Mouse (Mus musculus) embryonic facial prominence, embryonic 15.5 days (tissue): ENCODE data around the gene Spg7. TPM values are rescaled to one million over a fixed set of nuclear protein-coding genes. Genes with fewer than 3 reads are reported as not detected.

Experiments used
- ATAC-seq: fragments of 200-750 bp; cut with Nextera tagmentation; 2 replicates; pipeline ENCODE4 v1.8.0; 2017; ENCODE audit warnings: low read depth, moderate TSS enrichment; ENCODE audit not compliant: insufficient number of reproducible peaks, low FRiP score, low TSS enrichment
- H3K27ac ChIP-seq: fragments of 300-500 bp; sonication (generic); replicated peaks from 2 replicates; pipeline ENCODE4 v1.5.1; 2015; ENCODE audit warnings: mild to moderate bottlenecking, inconsistent platforms
- H3K27me3 ChIP-seq: fragments of 300-500 bp; sonication (generic); 2 replicates; pipeline ENCODE4 v1.6.1; 2015; ENCODE audit warnings: inconsistent platforms
- H3K36me3 ChIP-seq: fragments of 300-500 bp; sonication (generic); 2 replicates; pipeline ENCODE4 v1.6.1; 2015; ENCODE audit warnings: mild to moderate bottlenecking, inconsistent platforms
- H3K4me1 ChIP-seq: fragments of 300-500 bp; sonication (generic); 2 replicates; pipeline ENCODE4 v1.6.1; 2015; ENCODE audit warnings: inconsistent platforms
- H3K4me2 ChIP-seq: fragments of 300-500 bp; sonication (generic); replicated peaks from 2 replicates; pipeline ENCODE4 v1.6.1; 2015; ENCODE audit warnings: mild to moderate bottlenecking, inconsistent platforms
- H3K4me3 ChIP-seq: fragments of 300-500 bp; sonication (generic); replicated peaks from 2 replicates; pipeline ENCODE4 v1.5.1; 2015; ENCODE audit warnings: mild to moderate bottlenecking, inconsistent platforms
- H3K9ac ChIP-seq: fragments of 300-500 bp; sonication (generic); 2 replicates; pipeline ENCODE4 v1.6.1; 2015; ENCODE audit warnings: inconsistent platforms
- H3K9me3 ChIP-seq: fragments of 300-500 bp; sonication (generic); replicated peaks from 2 replicates; pipeline ENCODE4 v1.6.1; 2016; ENCODE audit warnings: inconsistent platforms
- WGBS: fragments of 180-500 bp; shearing (Covaris S2); methylation state at CpG from one replicate; pipeline ENCODE4 v1.1.7; 2015; 5-methylcytosine and 5-hydroxymethylcytosine counted together
- polyA plus RNA-seq: library from polyadenylated mRNA; unstranded; fragments of >200 nt; fragmentation: Nextera tagmentation; extraction: Ambion mirVana; gene quantifications from 2 replicates; pipeline ENCODE4 v1.2.1, GENCODE M21; 2015

Gene Spg7
- polyA plus RNA-seq, 1 experiment from 2014 or later = 41.5 TPM

DNA sequence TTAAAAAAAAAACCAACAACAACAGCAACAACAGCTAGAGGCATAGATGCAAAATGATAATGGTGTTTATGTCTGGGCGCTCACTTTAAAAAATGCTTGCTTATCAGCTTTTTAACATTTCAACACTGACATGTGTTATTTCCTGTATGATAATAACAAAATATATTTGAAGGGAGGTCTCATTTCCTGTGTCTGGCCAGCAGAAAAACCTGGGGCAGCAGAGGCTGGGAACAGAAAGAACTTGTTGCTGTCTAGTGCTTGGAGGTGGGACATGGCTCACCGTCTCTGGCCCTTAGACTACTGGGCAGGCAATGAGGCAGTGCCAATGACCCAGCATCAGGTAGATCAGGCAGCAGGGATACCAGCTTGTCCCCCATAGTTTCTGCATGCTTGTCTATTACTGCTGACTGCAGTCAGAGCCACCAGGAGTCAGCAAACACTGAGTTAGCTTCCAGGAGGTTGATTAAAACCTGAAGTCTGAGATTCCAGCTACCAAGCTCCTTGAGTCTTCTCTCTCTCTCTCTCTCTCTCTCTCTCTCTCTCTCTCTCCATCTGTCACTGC is 51.2 kb downstream of the Spg7 start:
- Histone ChIP-seq H3K27me3 (peaks cover 35% of the 10 kb centered on the region), H3K4me3 (no peak overlapping the region), H3K9me3 (no peaks in the 10 kb centered on the region), H3K36me3 (no peaks in the 10 kb centered on the region), H3K4me2 (no peak overlapping the region), H3K9ac (no peak overlapping the region; the same call in 1 of the 2 replicates), H3K27ac (no peak overlapping the region), H3K4me1 (peaks cover 35% of the 10 kb centered on the region)
- 48% methylated on average over 2 of the region's 2 CpGs for WGBS
- 0 out of 2 replicates have a peak, but pooled peaks have one; percentile 27 for ATAC-seq

DNA sequence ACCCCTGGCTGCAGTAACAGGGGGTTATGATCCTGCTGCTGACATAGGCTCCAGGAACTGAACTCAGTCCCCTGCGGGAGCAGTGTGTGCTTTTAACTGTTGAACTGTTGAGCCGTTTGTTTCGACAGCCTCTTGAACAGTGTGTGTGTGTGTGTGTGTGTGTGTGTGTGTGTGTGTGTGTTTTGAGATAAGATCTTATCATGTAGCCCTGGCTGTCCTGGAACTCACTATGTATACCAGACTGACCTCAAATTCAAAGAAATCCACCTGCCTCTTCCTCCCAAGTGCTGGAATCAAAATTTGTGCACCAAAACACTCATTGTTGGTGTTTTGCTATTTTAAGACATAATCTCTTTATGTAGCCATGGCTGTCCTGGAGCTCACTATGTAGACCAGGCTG is 51.9 kb downstream of the Spg7 start:
- Histone ChIP-seq H3K4me3 (no peak overlapping the region), H3K9me3 (no peaks in the 10 kb centered on the region), H3K4me1 (peaks cover 35% of the 10 kb centered on the region), H3K27ac (no peak overlapping the region), H3K4me2 (no peak overlapping the region), H3K36me3 (no peaks in the 10 kb centered on the region), H3K27me3 (peaks cover 41% of the 10 kb centered on the region), H3K9ac (no peak overlapping the region)
- WGBS = 42% methylated on average over 3 of the region's 3 CpGs
- no peak for ATAC-seq

DNA sequence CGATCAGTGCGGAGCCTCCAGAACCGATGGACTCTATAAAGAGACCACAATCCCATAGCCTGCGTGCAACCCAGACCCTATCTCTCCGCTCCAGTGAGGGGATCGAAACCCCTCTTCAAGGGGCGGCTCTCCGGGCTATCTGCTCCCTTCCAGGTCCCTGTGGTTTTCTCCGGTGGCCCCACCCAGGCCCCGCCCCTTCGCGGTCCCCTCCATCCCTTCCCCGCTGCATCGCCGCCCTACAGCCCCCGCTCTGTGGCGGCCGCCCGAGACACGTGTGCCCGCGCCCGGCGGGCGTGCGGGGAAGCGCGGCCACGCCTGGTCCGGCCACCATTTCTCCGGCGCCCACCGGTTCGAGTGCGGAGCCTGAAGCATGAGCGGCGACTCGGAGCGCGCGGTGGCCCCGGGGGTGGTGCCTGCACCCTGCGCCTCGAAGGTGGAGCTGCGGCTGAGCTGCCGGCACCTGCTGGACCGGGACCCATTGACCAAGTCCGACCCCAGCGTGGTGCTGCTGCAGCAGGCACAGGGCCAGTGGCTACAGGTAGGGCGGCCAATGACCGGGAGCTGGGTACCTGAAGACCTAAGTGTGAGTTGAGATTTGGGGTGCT is 54.5 kb downstream of the Spg7 start, which contains the start of gene Cpne7:
Cpne7 (plus strand) TSS at position 248 of the 605 bp plus-strand sequence.
- peak within 1 kb of the TSS; percentile 75 for H3K4me2 ChIP-seq
- no peaks in the 10 kb centered on the region for H3K36me3 ChIP-seq
- no peak within 1 kb of the TSS for H3K27ac ChIP-seq
- no peaks in the 10 kb centered on the region for H3K9me3 ChIP-seq
- ATAC-seq = no peak
- H3K27me3 ChIP-seq = peaks cover 44% of the 10 kb centered on the region
- H3K9ac ChIP-seq = peak within 1 kb of the TSS; percentile 15; the same call in 1 of the 2 replicates
- H3K4me1 ChIP-seq = peaks cover 28% of the 10 kb centered on the region
- under 1% methylated on average over 45 of the region's 51 CpGs for WGBS
- H3K4me3 ChIP-seq = peak within 1 kb of the TSS; percentile 43

DNA sequence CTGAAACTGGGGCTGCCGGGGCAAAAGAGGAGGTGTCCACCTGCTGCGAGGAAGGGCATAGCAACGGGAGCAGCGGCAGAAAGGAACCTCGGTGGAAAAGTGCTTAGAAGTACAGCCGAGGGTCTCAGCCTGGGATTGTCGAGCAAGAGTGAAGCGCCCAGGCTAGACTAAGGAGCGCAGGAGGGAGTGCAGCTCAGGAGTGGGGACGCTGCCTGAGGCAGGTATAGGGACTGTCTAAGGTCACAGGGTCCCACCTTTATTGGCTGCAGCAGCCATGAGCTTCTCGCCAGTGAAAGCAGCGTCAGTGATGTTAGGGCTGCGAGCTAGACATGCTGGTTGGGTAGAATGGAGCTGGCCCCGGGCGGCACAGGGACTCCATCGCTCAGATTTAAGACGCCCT is 55.0 kb downstream of the Spg7 start:
- Histone ChIP-seq H3K27me3 (peaks cover 44% of the 10 kb centered on the region), H3K4me2 (peak overlapping the region; percentile 75), H3K9ac (0 out of 2 replicates have a peak overlapping the region, but pooled peaks have one; percentile 15), H3K36me3 (no peaks in the 10 kb centered on the region), H3K4me3 (peak overlapping the region; percentile 43), H3K27ac (no peak overlapping the region), H3K9me3 (no peaks in the 10 kb centered on the region), H3K4me1 (peaks cover 28% of the 10 kb centered on the region)
- WGBS = 3% methylated on average over 17 of the region's 17 CpGs
- ATAC-seq = no peak

DNA sequence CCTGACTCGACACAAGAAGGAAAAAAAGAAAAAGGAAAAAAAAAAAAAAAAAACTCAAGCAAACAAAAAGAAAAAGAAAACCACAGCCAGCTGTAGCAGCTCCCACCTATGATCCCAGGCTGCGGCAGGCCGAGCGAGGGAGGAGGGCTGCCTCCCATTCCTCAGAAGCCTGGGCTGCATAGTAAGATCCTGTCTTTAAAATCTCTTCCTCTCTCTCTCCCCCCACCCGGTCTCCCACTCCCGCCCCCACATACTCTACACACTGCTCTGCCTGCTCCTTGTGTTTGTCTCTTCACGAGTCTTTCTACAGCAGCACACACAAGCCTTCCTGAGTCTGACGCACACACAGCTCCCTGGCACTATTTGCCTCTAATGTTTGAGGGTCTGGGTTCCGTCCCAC is 59.3 kb downstream of the Spg7 start:
- no peak for ATAC-seq
- Histone ChIP-seq H3K4me2 (no peak overlapping the region), H3K4me1 (peaks cover 33% of the 10 kb centered on the region), H3K27me3 (peaks cover 29% of the 10 kb centered on the region), H3K9me3 (no peaks in the 10 kb centered on the region), H3K27ac (no peak overlapping the region), H3K4me3 (no peak overlapping the region), H3K9ac (no peak overlapping the region), H3K36me3 (no peaks in the 10 kb centered on the region)
- WGBS = 55% methylated on average over 9 of the region's 9 CpGs

DNA sequence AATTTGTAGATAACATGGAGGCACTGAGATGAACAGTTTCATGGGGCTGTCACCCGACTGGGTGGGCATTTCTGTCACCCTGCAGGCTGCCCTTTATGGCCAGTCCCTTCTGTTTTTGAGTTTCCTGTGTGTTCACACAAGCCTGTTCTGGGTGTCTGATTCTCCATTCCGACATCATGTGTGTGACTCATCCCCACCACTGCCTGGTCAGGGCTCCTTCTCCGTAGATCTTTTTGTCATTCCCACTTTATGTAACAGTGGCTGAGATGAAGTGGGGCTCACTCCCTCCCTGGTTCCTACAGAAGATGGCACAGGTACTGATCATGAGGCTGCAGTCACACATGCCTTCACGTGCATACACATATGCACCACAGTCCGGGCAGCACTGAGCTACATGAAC is 59.9 kb downstream of the Spg7 start:
- no peaks in the 10 kb centered on the region for H3K9me3 ChIP-seq
- H3K27me3 ChIP-seq = peaks cover 23% of the 10 kb centered on the region
- H3K27ac ChIP-seq = no peak overlapping the region
- no peak for ATAC-seq
- H3K4me1 ChIP-seq = peaks cover 27% of the 10 kb centered on the region
- WGBS = 81% methylated on average over 5 of the region's 5 CpGs
- H3K36me3 ChIP-seq = no peaks in the 10 kb centered on the region
- no peak overlapping the region for H3K4me2 ChIP-seq
- no peak overlapping the region for H3K4me3 ChIP-seq
- H3K9ac ChIP-seq = no peak overlapping the region

DNA sequence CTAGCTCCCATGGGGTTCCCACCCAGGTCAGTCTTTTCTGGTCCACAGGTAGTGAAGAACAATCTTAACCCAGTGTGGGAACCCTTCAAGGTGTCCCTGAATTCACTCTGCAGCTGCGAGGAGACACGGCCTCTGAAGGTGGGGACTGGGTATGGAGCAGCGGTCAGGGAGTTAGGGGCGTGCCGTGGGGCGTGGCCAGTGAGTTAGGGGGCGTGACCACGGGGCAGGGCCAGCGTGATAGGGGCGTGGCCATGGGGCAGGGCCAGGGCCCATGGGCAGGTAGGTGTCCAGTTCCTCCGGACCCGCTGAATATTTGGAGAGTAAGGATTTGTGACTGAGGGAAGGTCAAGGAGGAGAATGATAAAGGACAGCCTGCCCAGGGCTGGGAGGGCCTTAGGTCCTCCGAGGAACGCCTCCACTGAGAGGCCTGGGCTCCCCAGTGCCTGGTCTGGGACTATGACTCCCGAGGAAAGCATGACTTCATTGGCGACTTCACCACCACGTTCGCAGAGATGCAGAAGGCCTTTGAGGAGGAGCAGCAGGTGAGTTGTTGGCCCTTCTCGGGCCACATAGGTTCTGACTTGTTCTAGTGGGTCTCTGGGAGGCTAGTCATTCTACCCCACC is 63.6 kb downstream of the Spg7 start:
- H3K4me3 ChIP-seq = no peak overlapping the region
- no peak; the same call in 1 of the 2 replicates for ATAC-seq
- no peak overlapping the region for H3K4me2 ChIP-seq
- H3K27me3 ChIP-seq = no peaks in the 10 kb centered on the region
- H3K4me1 ChIP-seq = peaks cover 20% of the 10 kb centered on the region
- 10% methylated on average over 19 of the region's 19 CpGs for WGBS
- H3K36me3 ChIP-seq = no peaks in the 10 kb centered on the region
- H3K9ac ChIP-seq = no peak overlapping the region
- no peak overlapping the region for H3K27ac ChIP-seq
- H3K9me3 ChIP-seq = no peaks in the 10 kb centered on the region

DNA sequence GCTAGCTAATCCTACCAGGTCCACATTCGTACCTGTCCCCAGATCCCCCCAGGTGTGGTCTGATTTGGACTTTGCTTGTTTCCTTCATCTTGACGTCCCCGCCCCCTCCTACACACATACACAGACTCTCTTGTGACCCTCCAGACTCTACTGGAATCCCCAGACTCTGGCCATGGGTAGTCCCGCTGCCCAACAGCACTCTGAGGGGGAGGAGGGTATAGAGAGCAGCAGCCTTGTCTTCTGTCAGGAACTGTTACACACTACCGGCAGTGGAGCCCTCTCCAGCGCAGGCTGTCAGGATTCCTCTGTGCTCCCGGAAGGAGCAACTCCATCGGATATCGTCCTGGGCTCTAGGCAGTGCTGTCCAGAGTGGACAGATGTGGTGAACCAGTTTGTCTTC is 68.3 kb downstream of the Spg7 start:
- no peaks in the 10 kb centered on the region for H3K9me3 ChIP-seq
- H3K4me1 ChIP-seq = peaks cover 21% of the 10 kb centered on the region
- H3K27me3 ChIP-seq = no peaks in the 10 kb centered on the region
- H3K4me2 ChIP-seq = no peak overlapping the region
- H3K4me3 ChIP-seq = no peak overlapping the region
- H3K9ac ChIP-seq = no peak overlapping the region
- H3K36me3 ChIP-seq = no peaks in the 10 kb centered on the region
- WGBS = 62% methylated on average over 9 of the region's 9 CpGs
- ATAC-seq = no peak
- H3K27ac ChIP-seq = 0 out of 2 replicates have a peak overlapping the region, but pooled peaks have one; percentile 19

DNA sequence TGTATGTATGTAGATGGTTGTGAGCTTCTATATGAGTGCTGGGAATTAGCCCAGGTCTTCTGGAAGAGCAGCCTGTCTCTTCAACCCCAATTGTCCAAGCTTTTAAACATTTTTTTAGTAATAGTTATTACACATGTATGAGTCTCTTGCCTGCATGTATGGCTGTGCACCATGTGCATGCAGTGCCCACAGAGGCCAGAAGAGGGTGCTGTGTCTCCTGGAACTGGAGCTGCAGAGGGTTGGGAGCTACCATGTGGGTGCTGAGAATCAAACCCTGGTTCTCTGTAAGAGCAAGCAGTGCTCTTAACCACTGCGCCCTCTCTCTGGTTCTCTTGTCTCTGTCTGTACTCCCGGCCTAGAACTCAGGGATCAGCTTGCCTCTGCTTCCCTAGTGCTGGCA is 70.2 kb downstream of the Spg7 start:
- Histone ChIP-seq H3K9me3 (no peaks in the 10 kb centered on the region), H3K9ac (no peak overlapping the region), H3K27me3 (no peaks in the 10 kb centered on the region), H3K4me1 (peaks cover 28% of the 10 kb centered on the region), H3K4me2 (no peak overlapping the region), H3K27ac (no peak overlapping the region), H3K4me3 (no peak overlapping the region), H3K36me3 (no peaks in the 10 kb centered on the region)
- ATAC-seq = no peak
- WGBS = 92% methylated on average over 2 of the region's 2 CpGs

DNA sequence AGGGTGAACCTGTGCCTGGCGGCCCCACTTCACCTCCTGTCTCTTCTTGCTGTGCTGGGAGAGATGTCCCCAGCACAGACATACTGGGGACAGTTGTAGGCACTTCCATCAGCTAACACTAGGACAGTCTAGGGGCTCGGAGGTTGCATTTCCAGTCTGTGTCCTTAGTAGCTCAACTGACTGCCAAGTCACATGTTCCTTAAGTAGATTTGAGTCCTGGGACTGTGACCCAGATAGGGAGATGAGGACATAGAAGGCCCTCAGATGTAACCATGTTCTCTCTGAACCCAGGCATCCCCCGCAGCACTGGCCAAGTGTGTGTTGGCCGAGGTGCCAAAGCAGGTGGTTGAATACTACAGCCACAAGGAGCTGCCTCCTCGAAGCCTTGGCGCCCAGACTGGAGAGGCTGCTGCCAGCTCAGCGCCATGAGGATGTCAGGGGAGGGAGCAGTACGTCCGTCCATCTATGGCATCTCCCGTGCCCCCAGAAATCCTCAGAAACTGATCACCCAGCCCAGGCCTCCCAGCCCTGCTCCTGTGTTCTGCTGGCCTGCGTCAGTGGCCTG is 71.5 kb downstream of the Spg7 start:
- Histone ChIP-seq H3K27me3 (no peaks in the 10 kb centered on the region), H3K9ac (no peak overlapping the region), H3K27ac (no peak overlapping the region), H3K9me3 (no peaks in the 10 kb centered on the region), H3K4me3 (no peak overlapping the region), H3K4me1 (peaks cover 39% of the 10 kb centered on the region), H3K4me2 (no peak overlapping the region), H3K36me3 (no peaks in the 10 kb centered on the region)
- 84% methylated on average over 11 of the region's 11 CpGs for whole genome bisulfite sequencing
- no peak for ATAC-seq

DNA sequence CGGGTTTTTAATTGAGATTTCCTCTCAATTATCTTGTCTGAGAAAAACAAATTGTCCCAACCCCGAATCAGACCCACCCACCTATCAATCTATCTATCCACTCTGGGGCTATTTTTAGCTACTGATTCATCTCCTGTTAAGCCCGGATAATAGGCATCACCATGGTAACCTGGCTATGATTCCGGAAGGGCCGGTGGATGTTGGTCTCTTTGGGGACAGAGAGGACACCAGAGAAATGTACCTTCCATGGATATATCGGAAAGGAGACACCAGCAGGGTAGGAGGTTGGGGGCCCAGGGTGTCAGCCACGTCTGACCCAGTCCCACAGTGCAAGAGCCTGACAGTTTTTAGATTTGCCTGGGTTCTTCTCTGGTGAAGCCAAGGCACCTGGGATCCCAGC is 72.7 kb downstream of the Spg7 start:
- Histone ChIP-seq H3K4me3 (no peak overlapping the region), H3K27me3 (no peaks in the 10 kb centered on the region), H3K36me3 (no peaks in the 10 kb centered on the region), H3K9ac (no peak overlapping the region), H3K4me1 (peaks cover 40% of the 10 kb centered on the region), H3K27ac (peak overlapping the region; percentile 48; the same call in 1 of the 2 replicates), H3K9me3 (no peaks in the 10 kb centered on the region), H3K4me2 (no peak overlapping the region)
- ATAC-seq = no peak
- 22% methylated on average over 7 of the region's 7 CpGs for WGBS
